Mouse (Mus musculus) spleen, adult 2 months (tissue): ENCODE measurements around the gene Map1b. TPM values are rescaled to one million over a fixed set of nuclear protein-coding genes. Genes with fewer than 3 reads are reported as not detected.

Experiments used
- DNase-seq, 2 experiments: peaks; one replicate each; pipeline versions ENCODE4 v3.0.0 to v3.0.0-alpha.2; 2012 to 2021; ENCODE audit warnings: low spot score in 2 of 2, low read depth in 1 of 2
- H3K27ac ChIP-seq: fragments of 200-500 bp; 2 replicates; pipeline ENCODE4 v1.5.1; 2012; ENCODE audit warnings: low read length, inconsistent platforms; ENCODE audit not compliant: insufficient read depth
- H3K27me3 ChIP-seq: fragments of 200-500 bp; 2 replicates; pipeline ENCODE4 v1.6.1; 2012; ENCODE audit warnings: mild to moderate bottlenecking, moderate library complexity, low read length, inconsistent platforms; ENCODE audit not compliant: control insufficient read depth, insufficient read depth
- H3K36me3 ChIP-seq: fragments of 200-500 bp; 2 replicates; pipeline ENCODE4 v1.6.1; 2012; ENCODE audit warnings: mild to moderate bottlenecking, low read length, inconsistent platforms; ENCODE audit not compliant: control insufficient read depth, insufficient read depth
- H3K4me1 ChIP-seq: fragments of 200-500 bp; 2 replicates; pipeline ENCODE4 v1.6.1; 2011; ENCODE audit warnings: inconsistent platforms; ENCODE audit not compliant: control insufficient read depth, insufficient read depth, insufficient read length
- H3K4me3 ChIP-seq: fragments of 200-500 bp; 2 replicates; pipeline ENCODE4 v1.5.1; 2011; ENCODE audit warnings: mild to moderate bottlenecking, inconsistent platforms; ENCODE audit not compliant: insufficient read depth, insufficient read length; ENCODE audit errors: extremely low read depth
- CTCF ChIP-seq: fragments of 200-500 bp; IDR thresholded peaks from 2 replicates; pipeline ENCODE4 v1.5.1; 2011; ENCODE audit warnings: mild to moderate bottlenecking, inconsistent platforms; ENCODE audit not compliant: insufficient read depth, insufficient read length, insufficient replicate concordance; ENCODE audit errors: extremely low read depth
- POLR2A ChIP-seq: fragments of 200-500 bp; IDR thresholded peaks from 2 replicates; pipeline ENCODE4 v1.6.1; 2011; ENCODE audit warnings: low read depth, low read length, inconsistent platforms
- WGBS: fragments of 180-500 bp; shearing (Covaris S2); methylation state at CpG from one replicate; pipeline ENCODE4 v1.1.7; 2018; 5-methylcytosine and 5-hydroxymethylcytosine counted together
- polyA plus RNA-seq: library from polyadenylated mRNA; depleted of rRNA; stranded (reverse); fragments of >200 nt; gene quantifications from 2 replicates; pipeline ENCODE4 v1.2.3, GENCODE M21; 2012

The Map1b gene
- polyA plus RNA-seq, 1 experiment, result 0.35 TPM

- H3K36me3 ChIP-seq, result peaks cover 19% of the 10 kb centered on the region
- whole genome bisulfite sequencing, result 98% methylated on average over 3 of the region's 3 CpGs
These were observed 104.6 kb downstream of the Map1b start for GRCm38 (mm10) chr13:99411761-99412160.

DNA sequence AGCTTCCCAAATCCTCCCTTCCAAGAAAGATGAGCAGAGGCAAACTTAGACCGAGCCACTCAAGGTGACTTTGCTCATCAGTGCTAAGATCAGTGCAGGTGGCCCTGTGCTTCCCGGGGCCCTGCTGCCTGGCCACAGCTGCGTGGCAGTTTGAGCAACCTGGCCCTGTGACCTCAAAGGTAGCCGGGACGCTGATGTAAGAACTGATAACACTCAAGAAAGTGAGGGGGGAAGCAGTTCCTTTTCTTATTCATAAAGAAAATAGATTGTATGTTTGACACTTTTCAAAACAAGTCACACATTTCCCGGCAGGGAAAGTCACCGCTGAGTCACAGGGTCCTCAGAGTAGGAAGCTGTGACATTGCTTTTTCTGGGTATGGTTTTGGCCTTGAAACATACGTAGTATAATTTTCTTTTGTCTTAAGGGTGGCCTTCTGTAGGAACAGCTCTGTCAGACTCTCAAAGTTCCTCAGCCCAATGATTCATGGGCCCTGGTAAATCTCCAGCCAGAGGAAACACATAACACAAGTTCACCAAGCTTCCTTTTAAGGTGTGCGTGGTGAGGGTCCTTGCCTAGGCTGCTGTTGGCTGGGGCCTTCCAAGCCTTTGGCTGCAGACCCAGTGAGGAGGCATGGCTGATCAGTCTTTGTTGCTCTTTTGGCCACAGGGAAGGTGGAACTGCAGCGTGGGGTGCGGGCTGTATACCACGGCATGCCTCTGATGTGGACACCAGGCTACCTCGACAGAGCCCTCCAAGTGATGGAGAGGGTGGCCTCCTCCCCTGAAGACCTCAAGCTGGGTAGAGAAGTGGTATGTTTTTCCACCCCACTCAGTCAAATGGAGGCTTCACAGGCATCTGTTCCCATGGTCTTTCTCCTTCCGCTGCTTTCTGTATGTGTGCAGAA lies 105.5 kb downstream of the Map1b start:
- DNase-seq, result no peak
- Histone ChIP-seq H3K27me3 (no peaks in the 10 kb centered on the region), H3K36me3 (peaks cover 17% of the 10 kb centered on the region), H3K4me1 (no peaks in the 10 kb centered on the region), H3K27ac (no peak overlapping the region), H3K4me3 (no peak overlapping the region)
- 57% methylated on average over 14 of the region's 14 CpGs for WGBS
- TF ChIP-seq CTCF (no peak), POLR2A (no peak)

More at GRCm38 (mm10) chr13:99411761-99412160, 104.6 kb downstream of the Map1b start:
- TF ChIP-seq CTCF, result no peak
- TF ChIP-seq POLR2A, result no peak
- Histone ChIP-seq H3K27me3 (no peaks in the 10 kb centered on the region), H3K27ac (no peak overlapping the region), H3K4me1 (no peaks in the 10 kb centered on the region), H3K4me3 (no peak overlapping the region)
- DNase-seq, result no peak

DNA sequence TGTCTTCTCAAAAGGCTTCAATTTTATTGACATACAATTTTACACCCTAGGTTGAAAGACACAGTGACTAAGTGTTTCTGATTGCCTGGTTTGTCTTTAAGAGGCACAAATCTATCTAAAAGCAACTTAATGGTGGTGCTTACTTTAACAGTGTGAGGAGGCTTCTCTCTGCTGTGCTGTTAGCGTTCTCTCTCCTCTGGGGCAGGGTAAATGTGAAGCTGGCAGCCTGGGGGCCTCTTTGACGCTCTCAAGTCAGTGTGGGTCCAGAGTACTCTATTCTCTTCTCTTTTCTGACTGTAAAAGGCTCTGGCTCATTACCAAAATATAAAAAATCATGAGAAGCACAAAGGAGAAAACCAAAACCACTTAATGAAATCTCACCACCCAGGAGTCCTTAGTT lies 107.1 kb downstream of the Map1b start:
- DNase-seq, result no peak
- no peaks in the 10 kb centered on the region for H3K27me3 ChIP-seq
- no peak overlapping the region for H3K4me3 ChIP-seq
- 90% methylated on average over 2 of the region's 2 CpGs for WGBS
- H3K27ac ChIP-seq, result no peak overlapping the region
- no peaks in the 10 kb centered on the region for H3K4me1 ChIP-seq
- no peak for TF ChIP-seq POLR2A
- TF ChIP-seq CTCF, result no peak
- H3K36me3 ChIP-seq, result peaks cover 14% of the 10 kb centered on the region

GRCm38 (mm10) chr13:99399373-99399772 lies 117.0 kb downstream of the Map1b start:
- Histone ChIP-seq H3K4me3 (no peak overlapping the region), H3K4me1 (0 out of 2 replicates have a peak, but pooled peaks cover 2% of the 10 kb centered on the region), H3K27ac (no peak overlapping the region), H3K36me3 (peaks cover 6% of the 10 kb centered on the region), H3K27me3 (no peaks in the 10 kb centered on the region)
- DNase-seq, result no peak
- no peak for TF ChIP-seq CTCF
- no peak for TF ChIP-seq POLR2A
- 85% methylated on average over 4 of the region's 4 CpGs for WGBS

DNA sequence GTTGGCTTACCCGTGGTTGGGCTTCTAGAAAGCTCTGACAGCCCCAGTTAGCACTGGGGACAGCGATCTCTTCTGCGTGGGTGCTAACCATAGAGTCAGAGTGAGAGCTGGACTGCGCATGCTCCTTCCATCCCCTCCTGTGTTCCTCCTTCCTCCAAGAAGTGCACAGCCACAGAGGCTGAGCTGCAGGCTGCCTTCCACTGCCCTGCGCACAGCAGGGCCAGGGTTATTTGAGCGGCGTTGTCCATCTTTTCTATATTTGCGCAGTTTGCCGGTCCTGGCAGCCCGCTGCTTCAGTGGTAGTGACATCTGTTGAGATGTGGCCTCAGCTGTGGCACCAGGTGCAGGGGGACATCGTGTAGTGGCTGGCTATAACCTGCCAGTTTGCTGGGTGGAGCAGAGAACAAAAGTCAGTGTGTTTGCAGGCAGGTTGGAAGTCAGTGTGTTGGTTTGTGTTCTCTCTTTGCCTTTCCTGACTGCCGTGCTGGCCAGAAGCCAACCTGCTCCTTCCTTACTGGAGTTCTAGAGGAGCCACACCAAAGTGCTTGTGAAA lies 118.1 kb downstream of the Map1b start:
- DNase-seq, result no peak
- TF ChIP-seq POLR2A, result no peak
- TF ChIP-seq CTCF, result no peak
- Histone ChIP-seq H3K4me3 (no peak overlapping the region), H3K36me3 (peaks cover 4% of the 10 kb centered on the region; the same call in 1 of the 2 replicates), H3K27me3 (no peaks in the 10 kb centered on the region), H3K4me1 (0 out of 2 replicates have a peak, but pooled peaks cover 2% of the 10 kb centered on the region), H3K27ac (no peak overlapping the region)
- 81% methylated on average over 12 of the region's 12 CpGs for WGBS

DNA sequence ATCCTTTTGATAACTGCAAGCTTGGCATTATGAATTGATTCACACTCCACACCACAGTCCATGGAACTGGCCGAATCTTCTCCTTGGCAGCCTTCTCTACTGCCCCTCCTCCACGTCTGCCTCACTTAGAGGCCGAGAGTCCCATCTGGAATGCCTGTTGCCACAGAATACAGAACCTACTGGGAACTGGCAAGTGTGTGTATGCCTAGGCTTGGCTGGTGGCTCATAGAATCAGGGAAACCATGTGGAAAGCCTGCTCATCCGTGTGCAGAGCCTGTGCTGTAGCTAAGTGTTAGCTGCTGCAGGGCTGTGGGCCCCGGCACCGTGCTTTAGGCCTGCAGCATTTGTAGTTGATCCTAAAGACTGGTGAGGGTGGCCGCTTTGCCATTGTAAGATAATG lies 119.1 kb downstream of the Map1b start:
- no peak overlapping the region for H3K4me3 ChIP-seq
- no peak for DNase-seq
- H3K36me3 ChIP-seq, result peaks cover 1% of the 10 kb centered on the region; the same call in 1 of the 2 replicates
- TF ChIP-seq POLR2A, result no peak
- TF ChIP-seq CTCF, result no peak
- WGBS, result 85% methylated on average over 7 of the region's 7 CpGs
- H3K27me3 ChIP-seq, result no peaks in the 10 kb centered on the region
- no peak overlapping the region for H3K27ac ChIP-seq
- H3K4me1 ChIP-seq, result 0 out of 2 replicates have a peak, but pooled peaks cover 2% of the 10 kb centered on the region

DNA sequence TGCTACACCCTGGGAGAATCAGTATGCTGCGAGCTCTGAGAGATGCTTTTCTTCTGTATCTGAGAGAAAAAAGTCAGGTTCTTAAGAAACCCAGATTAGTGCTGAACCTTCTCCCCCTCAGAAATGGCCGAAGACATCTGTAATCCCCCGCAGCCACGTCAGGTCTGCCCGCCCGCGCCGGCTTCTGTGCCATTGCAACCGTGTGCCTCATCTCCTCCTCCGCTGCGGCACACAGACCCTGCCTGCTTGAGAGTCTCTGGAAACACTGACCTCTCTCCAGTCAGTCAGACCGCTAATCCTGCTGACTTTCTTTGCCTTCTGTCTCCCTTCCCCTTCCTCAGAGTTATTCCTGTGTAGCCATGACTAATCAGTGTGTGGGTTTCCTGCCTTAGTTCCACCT lies 120.8 kb downstream of the Map1b start:
- no peak overlapping the region for H3K4me3 ChIP-seq
- WGBS, result 94% methylated on average over 12 of the region's 12 CpGs
- H3K4me1 ChIP-seq, result 0 out of 2 replicates have a peak, but pooled peaks cover 2% of the 10 kb centered on the region
- no peak overlapping the region for H3K27ac ChIP-seq
- H3K27me3 ChIP-seq, result no peaks in the 10 kb centered on the region
- DNase-seq, result no peak
- peaks cover 1% of the 10 kb centered on the region; the same call in 1 of the 2 replicates for H3K36me3 ChIP-seq
- no peak for TF ChIP-seq CTCF
- TF ChIP-seq POLR2A, result no peak
